Mouse (Mus musculus): ENCODE results near the gene Eng. TPM values are rescaled to one million over a fixed set of nuclear protein-coding genes. Genes with fewer than 3 reads are reported as not detected.

Eng gene
- polyA plus RNA-seq, 1 experiment from 2014 or later: 32.8 TPM

- Histone ChIP-seq H3K4me3 (peak overlapping the region; percentile 94), H3K9me3 (no peaks in the 10 kb centered on the region), H3K27me3 (replicated peaks) (no peaks in the 10 kb centered on the region), H3K4me1 (peaks cover 22% of the 10 kb centered on the region), H3K27ac (peak overlapping the region; percentile 99), H3K4me2 (peak overlapping the region; percentile 97), H3K9ac (peak overlapping the region; percentile 82), H3K36me3 (replicated peaks) (peaks cover 21% of the 10 kb centered on the region; the same call in 1 of the 2 replicates)
- no peak for ATAC-seq (replicated peaks)
- WGBS: 35% methylated on average over 9 of the region's 9 CpGs
These were observed 65.1 kb downstream of the Eng start for GRCm38 (mm10) chr2:32711301-32712056.

DNA sequence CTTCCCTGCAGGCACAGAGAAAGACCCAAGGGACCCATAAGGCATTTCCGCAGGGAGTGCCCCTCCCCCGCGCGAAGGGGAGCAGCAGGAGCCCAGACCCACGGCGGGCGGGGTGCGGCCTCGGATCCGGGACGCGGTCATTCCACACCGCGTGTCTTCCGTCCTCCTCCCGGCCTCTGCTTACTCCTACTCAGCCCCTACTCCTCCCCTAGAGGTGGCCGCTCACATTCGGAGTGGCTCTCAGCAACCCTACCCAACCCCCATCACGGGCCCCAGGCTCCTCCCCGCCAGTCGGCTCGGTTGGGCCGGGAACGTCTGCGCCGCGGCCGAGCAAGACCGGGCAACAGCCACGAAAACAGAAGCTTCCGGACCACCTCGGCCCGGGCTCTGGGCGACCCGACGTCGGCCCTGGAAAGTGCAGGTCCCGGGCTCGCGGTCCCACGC, 65.7 kb downstream of the Eng start:
- Histone ChIP-seq H3K4me1 (peaks cover 22% of the 10 kb centered on the region), H3K9ac (peak overlapping the region; percentile 82), H3K4me2 (peak overlapping the region; percentile 97), H3K9me3 (no peaks in the 10 kb centered on the region), H3K4me3 (peak overlapping the region; percentile 94), H3K36me3 (replicated peaks) (peaks cover 15% of the 10 kb centered on the region; the same call in 1 of the 2 replicates), H3K27me3 (replicated peaks) (no peaks in the 10 kb centered on the region), H3K27ac (peak overlapping the region; percentile 99)
- WGBS: under 1% methylated on average over 41 of the region's 41 CpGs
- peak; percentile 40 for ATAC-seq (replicated peaks)

GRCm38 (mm10) chr2:32712586-32712933, 66.2 kb downstream of the Eng start:
- no peaks in the 10 kb centered on the region for H3K9me3 ChIP-seq
- H3K4me2 ChIP-seq: peak overlapping the region; percentile 97
- 0% methylated on average over 31 of the region's 44 CpGs for WGBS
- peak overlapping the region; percentile 99 for H3K27ac ChIP-seq
- peaks cover 14% of the 10 kb centered on the region; the same call in 1 of the 2 replicates for H3K36me3 ChIP-seq (replicated peaks)
- H3K4me1 ChIP-seq: peaks cover 22% of the 10 kb centered on the region
- ATAC-seq (replicated peaks): peak; percentile 90
- peak overlapping the region; percentile 94 for H3K4me3 ChIP-seq
- H3K9ac ChIP-seq: peak overlapping the region; percentile 82
- H3K27me3 ChIP-seq (replicated peaks): no peaks in the 10 kb centered on the region

DNA sequence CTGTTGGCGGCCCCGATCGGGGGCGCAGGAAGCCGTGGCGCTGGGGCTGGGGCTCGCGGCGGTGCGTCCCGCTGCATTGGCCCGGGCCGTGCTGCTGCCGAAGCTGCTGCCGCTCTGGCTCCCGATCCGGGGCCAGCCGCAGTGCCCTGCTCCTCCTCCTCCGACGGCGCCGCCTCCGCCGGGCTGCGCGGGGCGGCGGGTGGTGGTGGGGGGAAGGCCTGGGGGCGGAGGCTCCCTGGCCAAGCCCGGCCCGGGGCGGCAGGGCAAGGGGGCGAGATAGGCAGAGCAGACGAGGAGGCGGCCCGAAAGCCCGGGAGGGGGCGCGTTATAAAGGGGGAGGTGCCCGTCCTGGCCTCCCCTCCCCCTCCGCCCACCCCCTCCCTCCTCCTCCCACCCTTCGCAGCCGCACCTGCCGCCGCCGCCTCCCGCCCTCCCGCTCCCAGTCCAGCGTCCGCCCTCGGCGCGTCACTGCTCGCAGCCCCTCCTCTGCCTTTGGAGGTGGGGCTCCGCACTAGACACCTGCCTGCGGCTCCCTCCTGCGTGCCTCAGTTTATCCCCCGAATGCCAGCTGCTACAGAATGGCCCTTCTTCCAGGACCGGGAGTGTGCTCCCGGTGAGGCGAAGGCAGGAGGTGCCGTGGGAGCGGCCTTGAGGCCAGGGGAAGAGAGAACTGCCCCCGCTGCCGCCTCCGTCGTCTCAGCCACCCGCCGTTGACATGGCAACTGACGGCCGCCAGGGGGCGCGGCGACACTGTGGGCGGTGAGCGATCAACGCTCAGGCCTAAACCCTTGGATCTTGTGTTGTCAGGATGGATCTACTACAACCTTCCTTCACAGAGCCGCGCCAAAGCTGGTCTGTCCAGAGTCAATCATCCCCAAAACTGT, 66.8 kb downstream of the Eng start, which contains the start of gene Cdk9:
Cdk9 (minus strand) TSS at position 143 of the 884 bp plus-strand sequence.
- Histone ChIP-seq H3K9me3 (no peaks in the 10 kb centered on the region), H3K4me1 (peaks cover 22% of the 10 kb centered on the region), H3K4me2 (peak within 1 kb of the TSS; percentile 97), H3K4me3 (peak within 1 kb of the TSS; percentile 94), H3K9ac (peak within 1 kb of the TSS; percentile 82), H3K27me3 (replicated peaks) (no peaks in the 10 kb centered on the region), H3K36me3 (replicated peaks) (peaks cover 14% of the 10 kb centered on the region; the same call in 1 of the 2 replicates), H3K27ac (peak within 1 kb of the TSS; percentile 99)
- WGBS: under 1% methylated on average over 50 of the region's 79 CpGs
- ATAC-seq (replicated peaks): peak; percentile 88

- no peaks in the 10 kb centered on the region for H3K27me3 ChIP-seq (replicated peaks)
- H3K9me3 ChIP-seq: no peaks in the 10 kb centered on the region
- H3K27ac ChIP-seq: peak overlapping the region; percentile 99
- peak overlapping the region; percentile 82; the same call in 1 of the 2 replicates for H3K9ac ChIP-seq
- ATAC-seq (replicated peaks): no peak
- H3K4me2 ChIP-seq: peak overlapping the region; percentile 97
- H3K4me3 ChIP-seq: no peak overlapping the region
- peaks cover 22% of the 10 kb centered on the region for H3K4me1 ChIP-seq
- H3K36me3 ChIP-seq (replicated peaks): peaks cover 12% of the 10 kb centered on the region; the same call in 1 of the 2 replicates
- WGBS: 63% methylated on average over 11 of the region's 11 CpGs
These were observed 68.0 kb downstream of the Eng start for GRCm38 (mm10) chr2:32714117-32714986.

DNA sequence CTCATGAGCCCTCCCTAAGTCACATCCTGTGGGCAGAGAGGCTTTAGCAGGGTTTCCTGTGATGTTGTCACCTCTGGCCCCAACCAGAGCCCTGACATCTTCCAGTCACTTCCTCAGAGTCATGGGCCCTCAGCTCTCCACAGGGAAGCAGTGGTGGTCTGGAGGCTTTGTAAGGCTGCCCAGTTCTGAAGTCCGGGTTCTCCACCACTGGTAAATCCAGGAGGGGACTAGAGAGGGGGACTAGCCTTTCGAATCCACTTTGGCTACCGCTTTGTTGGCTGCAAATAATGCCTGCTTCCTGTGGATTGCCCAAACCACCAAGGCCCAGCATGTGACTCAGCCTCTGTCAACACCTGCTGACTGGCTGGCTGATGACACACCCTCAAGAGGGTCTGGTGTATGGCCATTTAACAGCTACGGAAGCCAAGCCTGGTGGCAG, 68.6 kb downstream of the Eng start:
- Histone ChIP-seq H3K36me3 (replicated peaks) (peaks cover 6% of the 10 kb centered on the region; the same call in 1 of the 2 replicates), H3K4me1 (peaks cover 22% of the 10 kb centered on the region), H3K9me3 (no peaks in the 10 kb centered on the region), H3K27ac (no peak overlapping the region), H3K4me3 (no peak overlapping the region), H3K9ac (no peak overlapping the region), H3K27me3 (replicated peaks) (no peaks in the 10 kb centered on the region), H3K4me2 (no peak overlapping the region)
- 74% methylated on average over 4 of the region's 4 CpGs for WGBS
- no peak for ATAC-seq (replicated peaks)

DNA sequence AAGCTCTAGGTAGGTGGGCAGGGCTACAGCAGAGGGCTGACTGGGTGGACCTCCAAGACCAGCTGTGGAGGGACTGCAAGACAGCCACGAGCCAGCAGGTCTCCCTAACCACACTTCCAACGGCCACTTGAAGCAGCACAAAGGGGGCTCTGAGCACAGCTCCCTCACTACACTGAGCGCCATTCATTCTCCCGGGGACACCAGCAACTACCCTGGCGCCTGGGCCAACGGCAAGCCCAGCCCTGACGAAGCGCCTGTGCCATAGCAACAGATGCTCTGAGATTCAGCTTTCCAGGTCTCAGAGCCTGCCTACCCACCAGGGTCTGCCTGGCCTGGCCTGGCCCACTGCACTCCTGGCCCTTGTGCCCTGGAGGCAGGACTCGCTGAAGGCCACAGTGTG, 72.4 kb downstream of the Eng start:
- Histone ChIP-seq H3K27me3 (replicated peaks) (no peaks in the 10 kb centered on the region), H3K36me3 (replicated peaks) (no peaks in the 10 kb centered on the region), H3K4me2 (no peak overlapping the region), H3K4me3 (no peak overlapping the region), H3K4me1 (peaks cover 10% of the 10 kb centered on the region), H3K27ac (no peak overlapping the region), H3K9ac (no peak overlapping the region), H3K9me3 (no peaks in the 10 kb centered on the region)
- no peak; the same call in 1 of the 2 replicates for ATAC-seq (replicated peaks)
- WGBS: 37% methylated on average over 9 of the region's 9 CpGs

GRCm38 (mm10) chr2:32720053-32720452, 73.7 kb downstream of the Eng start:
- Histone ChIP-seq H3K36me3 (replicated peaks) (no peaks in the 10 kb centered on the region), H3K4me2 (no peak overlapping the region), H3K4me1 (no peaks in the 10 kb centered on the region), H3K9ac (no peak overlapping the region), H3K4me3 (no peak overlapping the region), H3K27me3 (replicated peaks) (no peaks in the 10 kb centered on the region), H3K27ac (no peak overlapping the region), H3K9me3 (no peaks in the 10 kb centered on the region)
- WGBS: 86% methylated on average over 3 of the region's 3 CpGs
- ATAC-seq (replicated peaks): no peak

DNA sequence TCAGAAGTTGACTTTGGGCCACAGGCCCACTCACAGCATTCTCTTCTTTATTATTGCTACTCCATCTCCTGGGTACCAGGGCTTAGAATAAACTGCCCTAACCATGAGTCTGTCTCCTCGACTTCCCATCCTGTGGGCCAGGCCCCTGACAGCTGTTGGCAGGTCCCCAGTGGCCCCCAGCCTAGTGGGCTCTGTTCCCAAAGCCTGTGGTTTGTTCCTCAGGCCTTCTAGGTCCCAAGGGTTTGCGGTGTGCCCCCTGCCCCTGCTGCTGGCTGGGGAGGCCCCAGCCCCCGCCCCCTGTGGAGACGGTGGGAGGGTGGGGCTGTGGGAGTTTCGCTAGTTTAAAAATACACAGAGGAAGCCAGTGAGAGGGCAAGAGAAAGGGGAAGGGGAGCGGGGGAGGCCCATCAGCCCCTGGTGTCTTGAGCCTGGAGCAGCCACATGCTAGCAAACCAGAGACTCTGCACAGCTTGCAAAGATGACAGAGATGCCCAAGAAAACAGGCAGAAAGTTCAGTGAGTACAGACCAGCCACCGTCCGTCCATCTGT, 74.4 kb downstream of the Eng start, which contains the start of gene Sh2d3c:
Sh2d3c (plus strand) TSS at position 375 of the 549 bp plus-strand sequence.
- Histone ChIP-seq H3K9ac (no peak within 1 kb of the TSS), H3K4me2 (no peak within 1 kb of the TSS; the same call in 1 of the 2 replicates), H3K9me3 (no peaks in the 10 kb centered on the region), H3K4me1 (no peaks in the 10 kb centered on the region), H3K27ac (no peak within 1 kb of the TSS), H3K4me3 (no peak within 1 kb of the TSS), H3K36me3 (replicated peaks) (no peaks in the 10 kb centered on the region), H3K27me3 (replicated peaks) (no peaks in the 10 kb centered on the region)
- no peak for ATAC-seq (replicated peaks)
- WGBS: 65% methylated on average over 8 of the region's 8 CpGs

DNA sequence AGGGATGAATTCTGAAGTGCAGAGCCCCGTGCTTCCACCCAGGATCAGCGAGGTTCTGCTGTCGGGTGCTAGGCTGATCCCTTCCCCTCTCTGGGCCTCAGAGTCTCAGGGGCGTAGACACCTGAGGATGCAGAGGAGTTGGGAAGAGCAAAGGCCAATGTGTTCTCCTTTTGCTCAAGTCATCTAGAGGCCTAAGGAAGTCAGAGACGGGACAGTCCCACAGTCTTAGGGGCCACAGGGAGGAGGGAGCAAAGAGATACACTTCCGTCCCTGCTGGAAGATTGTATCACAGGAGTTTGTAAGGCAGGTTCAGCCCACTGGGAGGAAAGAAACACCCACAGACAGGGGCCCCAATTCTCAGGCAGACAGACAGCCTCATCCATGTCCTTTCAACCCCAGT, 75.7 kb downstream of the Eng start:
- Histone ChIP-seq H3K9me3 (no peaks in the 10 kb centered on the region), H3K4me2 (no peak overlapping the region; the same call in 1 of the 2 replicates), H3K4me3 (no peak overlapping the region), H3K27ac (no peak overlapping the region), H3K4me1 (peaks cover 2% of the 10 kb centered on the region; the same call in 1 of the 2 replicates), H3K36me3 (replicated peaks) (no peaks in the 10 kb centered on the region), H3K9ac (no peak overlapping the region), H3K27me3 (replicated peaks) (no peaks in the 10 kb centered on the region)
- ATAC-seq (replicated peaks): no peak
- 63% methylated on average over 6 of the region's 6 CpGs for WGBS

- H3K9ac ChIP-seq: no peak overlapping the region
- no peak overlapping the region for H3K4me3 ChIP-seq
- ATAC-seq (replicated peaks): no peak
- H3K9me3 ChIP-seq: no peaks in the 10 kb centered on the region
- no peak overlapping the region for H3K27ac ChIP-seq
- no peaks in the 10 kb centered on the region for H3K27me3 ChIP-seq (replicated peaks)
- peaks cover 6% of the 10 kb centered on the region; the same call in 1 of the 2 replicates for H3K4me1 ChIP-seq
- H3K4me2 ChIP-seq: no peak overlapping the region
- WGBS: 83% methylated on average over 3 of the region's 3 CpGs
- H3K36me3 ChIP-seq (replicated peaks): no peaks in the 10 kb centered on the region
These were observed 76.2 kb downstream of the Eng start for GRCm38 (mm10) chr2:32722581-32722980.
